Mouse (Mus musculus): ENCODE measurements around the gene Adh7.

Gene Adh7

DNA sequence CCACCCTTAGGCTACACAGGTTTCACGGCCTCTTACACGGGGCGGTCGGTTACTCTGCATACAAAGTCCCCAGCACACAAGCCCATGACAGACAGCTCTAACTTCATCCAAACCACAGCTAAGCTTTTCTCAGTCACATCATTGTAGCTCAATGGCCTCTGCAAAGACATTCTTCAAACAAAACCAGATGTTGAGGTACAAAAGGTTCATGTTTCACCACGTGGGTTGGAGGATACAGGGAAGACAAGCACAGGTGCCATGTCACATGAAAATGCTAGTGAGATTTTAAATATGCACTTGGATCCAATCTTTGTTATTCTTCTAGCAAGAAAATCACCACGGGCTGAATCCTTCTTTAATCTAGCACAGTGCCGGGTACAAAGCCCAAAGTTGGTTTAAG lies 7.8 kb downstream of the Adh7 start:
- DNase-seq: no peak

DNA sequence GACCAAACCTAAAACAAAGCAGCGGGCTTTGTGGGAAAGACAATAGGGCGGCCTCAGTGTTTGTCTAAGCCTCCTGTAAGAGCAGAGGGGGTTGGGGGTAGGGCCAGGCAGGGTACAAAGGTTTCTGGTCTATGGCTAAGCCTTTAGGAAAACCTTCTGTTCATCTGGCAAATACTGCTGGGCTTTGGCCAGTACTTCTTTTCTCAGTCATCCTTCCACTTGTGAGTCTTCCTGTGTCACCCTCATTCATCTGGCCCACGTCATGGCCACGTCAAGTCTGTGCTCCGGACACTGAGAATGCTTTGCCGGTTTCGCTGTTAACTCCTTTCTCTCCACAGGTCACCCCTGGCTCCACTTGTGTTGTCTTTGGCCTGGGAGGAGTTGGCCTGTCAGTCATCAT lies 8.3 kb downstream of the Adh7 start:
- DNase-seq: peak; percentile 70 to 78

DNA sequence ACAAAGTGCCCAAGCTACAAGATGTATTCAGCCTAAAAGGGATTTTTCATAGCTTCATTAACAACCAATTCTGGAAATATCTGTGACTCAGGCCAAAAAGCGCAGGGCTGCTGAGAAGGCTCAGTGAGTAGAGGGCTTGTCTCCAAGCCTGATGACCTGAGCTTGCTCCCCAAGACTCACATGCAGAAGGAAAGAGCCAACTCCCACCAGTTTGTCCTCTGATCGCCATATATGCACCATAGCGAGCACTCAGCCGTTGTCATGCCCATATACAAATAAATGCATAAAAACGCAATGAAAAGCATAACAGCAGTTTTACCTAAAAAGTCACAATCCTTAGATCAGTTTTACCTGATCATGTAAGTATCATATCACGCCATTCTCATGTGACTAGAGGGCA lies 8.9 kb downstream of the Adh7 start:
- no peak for DNase-seq

- DNase-seq: no peak
Measured at GRCm38 (mm10) chr3:138227082-138227481, 9.5 kb downstream of the Adh7 start.

- DNase-seq: no peak
Measured at GRCm38 (mm10) chr3:138227782-138228181, 10.2 kb downstream of the Adh7 start.

- DNase-seq: no peak
Measured at GRCm38 (mm10) chr3:138229448-138229847, 11.9 kb downstream of the Adh7 start.

- no peak for DNase-seq
Measured at GRCm38 (mm10) chr3:138230266-138230665, 12.7 kb downstream of the Adh7 start.

GRCm38 (mm10) chr3:138231531-138231930 lies 14.0 kb downstream of the Adh7 start:
- DNase-seq: no peak

- DNase-seq: no peak
Measured at GRCm38 (mm10) chr3:138236546-138237163, 19.1 kb downstream of the Adh7 start.

GRCm38 (mm10) chr3:138238046-138238445 lies 20.5 kb downstream of the Adh7 start:
- DNase-seq: peak in 1 of 2 experiments; percentile 9

GRCm38 (mm10) chr3:138239461-138239860 lies 21.9 kb downstream of the Adh7 start:
- DNase-seq: peak in 1 of 2 experiments; percentile 47

DNA sequence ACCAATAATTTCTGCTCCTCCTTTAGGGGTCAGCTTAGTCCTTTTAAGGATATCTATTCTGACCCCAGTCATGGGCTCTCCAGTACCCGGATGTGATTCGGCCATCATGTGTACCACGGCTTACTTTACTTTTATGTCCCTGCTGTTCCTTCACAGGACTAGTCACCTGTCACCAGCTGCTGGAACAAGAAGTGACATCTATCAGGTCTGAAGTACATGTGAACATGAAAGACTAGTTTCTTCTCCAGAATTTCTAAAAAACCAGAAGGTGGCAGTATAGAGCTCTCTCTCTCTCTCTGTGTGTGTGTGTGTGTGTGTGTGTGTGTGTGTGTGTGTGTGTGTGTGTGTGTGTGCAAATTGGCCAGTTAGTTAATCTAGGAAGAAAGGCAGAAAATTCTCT lies 22.9 kb downstream of the Adh7 start:
- peak in 1 of 2 experiments; percentile 20 for DNase-seq

GRCm38 (mm10) chr3:138240942-138241341 lies 23.4 kb downstream of the Adh7 start:
- DNase-seq: no peak

- DNase-seq: peak; percentile 56 to 62
Measured at GRCm38 (mm10) chr3:138241371-138241770, 23.8 kb downstream of the Adh7 start.

DNA sequence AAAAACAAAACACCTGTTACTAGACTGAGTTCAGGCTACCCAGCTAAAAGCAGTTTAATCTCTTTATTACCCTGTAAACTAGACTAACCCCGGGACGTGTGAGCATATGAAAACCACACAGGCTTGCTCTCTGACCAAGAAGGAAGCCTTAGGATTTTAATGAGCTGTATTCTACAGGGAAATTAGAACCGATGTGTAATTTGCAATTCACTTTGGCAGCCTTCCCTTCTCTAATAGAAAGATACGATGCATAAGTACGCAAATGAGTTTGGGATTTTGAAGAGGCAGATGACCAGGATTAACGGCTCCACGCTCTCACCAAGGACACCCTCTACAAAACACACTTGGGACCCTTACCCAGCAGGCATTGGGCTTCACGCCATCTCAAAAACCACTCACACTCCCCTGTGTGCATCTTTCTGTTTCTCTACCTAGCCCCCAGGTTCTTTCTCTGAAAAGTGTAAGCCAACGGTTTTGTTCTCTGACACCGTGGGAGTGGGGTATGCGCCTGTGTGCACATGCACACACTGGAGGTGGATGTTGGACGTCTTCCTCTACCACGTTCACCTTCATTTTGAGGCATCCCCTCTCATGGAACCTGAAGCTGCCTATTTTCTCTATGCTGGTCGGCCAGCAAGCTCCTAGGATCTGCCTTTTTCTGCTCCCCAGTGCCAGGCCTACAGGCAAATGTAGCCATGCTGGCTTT lies 24.6 kb downstream of the Adh7 start:
- DNase-seq: peak in 1 of 2 experiments; percentile 27

DNA sequence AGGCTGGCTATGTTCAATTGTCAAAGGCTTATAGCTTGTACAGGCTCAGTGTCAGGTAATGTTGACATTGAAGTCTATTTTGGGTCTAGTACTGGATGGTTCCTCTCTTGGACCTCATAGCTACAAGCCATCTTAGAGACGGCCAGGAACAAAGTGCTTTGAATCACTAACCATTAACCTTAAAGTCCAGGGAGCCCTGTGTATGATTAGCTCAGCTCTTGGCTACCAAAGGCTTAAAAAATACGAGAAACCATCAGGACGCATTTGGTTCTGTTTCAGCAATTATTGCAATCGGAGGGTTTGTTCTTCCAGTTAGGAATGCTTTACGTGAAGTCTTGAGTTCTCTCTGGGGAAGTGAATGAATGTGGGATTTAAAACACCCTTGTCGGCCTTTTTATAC lies 25.4 kb downstream of the Adh7 start:
- DNase-seq: peak; percentile 43 to 84

GRCm38 (mm10) chr3:138244338-138244874 lies 26.8 kb downstream of the Adh7 start:
- peak; percentile 60 to 72 for DNase-seq

- no peak for DNase-seq
Measured at GRCm38 (mm10) chr3:138246511-138247020, 29.0 kb downstream of the Adh7 start.

GRCm38 (mm10) chr3:138247241-138247640 lies 29.7 kb downstream of the Adh7 start:
- no peak for DNase-seq

- DNase-seq: peak; percentile 94 to 96
Measured at GRCm38 (mm10) chr3:138248011-138248410, 30.5 kb downstream of the Adh7 start.

- DNase-seq: peak; percentile 36 to 64
Measured at GRCm38 (mm10) chr3:138248746-138249145, 31.2 kb downstream of the Adh7 start.

- DNase-seq: peak in 1 of 2 experiments; percentile 35
Measured at GRCm38 (mm10) chr3:138251156-138251555, 33.6 kb downstream of the Adh7 start.

GRCm38 (mm10) chr3:138254205-138254604 lies 36.6 kb downstream of the Adh7 start:
- DNase-seq: no peak

DNA sequence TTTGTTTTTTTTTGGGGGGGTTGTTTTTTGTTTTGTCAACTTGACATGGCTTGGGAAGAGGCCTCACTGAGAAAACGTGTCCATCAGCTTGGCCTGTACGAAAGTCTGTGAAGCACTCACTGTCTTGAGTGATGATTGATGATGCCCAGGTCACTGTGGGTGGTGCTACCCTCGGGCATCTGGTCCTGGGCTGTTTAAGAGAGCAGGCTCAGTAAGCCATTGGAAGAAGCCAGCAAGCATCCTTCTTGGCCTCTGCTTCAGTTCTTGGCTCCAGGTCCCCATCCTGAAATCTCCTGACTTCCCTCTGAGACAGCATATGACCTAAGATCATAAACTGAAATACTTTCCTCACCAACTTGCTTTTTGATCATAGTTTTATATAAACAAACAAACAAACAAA lies 37.8 kb downstream of the Adh7 start:
- no peak for DNase-seq
